Mouse (Mus musculus): ENCODE results near the gene Kdm4b. TPM values are rescaled to one million over a fixed set of nuclear protein-coding genes. Genes with fewer than 3 reads are reported as not detected.

Gene Kdm4b
- polyA plus RNA-seq, 1 experiment from 2014 or later = 75.1 TPM

GRCm38 (mm10) chr17:56356921-56357885, 31.3 kb downstream of the Kdm4b start:
- H3K4me2 ChIP-seq (replicated peaks) = no peak overlapping the region
- H3K9me3 ChIP-seq = no peaks in the 10 kb centered on the region
- 0 out of 2 replicates have a peak, but pooled peaks cover 5% of the 10 kb centered on the region for H3K4me1 ChIP-seq
- peaks cover 83% of the 10 kb centered on the region for H3K36me3 ChIP-seq
- 73% methylated on average over 9 of the region's 9 CpGs for WGBS
- no peak overlapping the region for H3K27ac ChIP-seq (replicated peaks)
- H3K27me3 ChIP-seq = no peaks in the 10 kb centered on the region
- H3K9ac ChIP-seq (replicated peaks) = no peak overlapping the region
- no peak overlapping the region for H3K4me3 ChIP-seq
- ATAC-seq (ENCODE audit: low FRiP score, low read depth) = peak; percentile 59

GRCm38 (mm10) chr17:56359183-56359725, 33.4 kb downstream of the Kdm4b start:
- H3K4me1 ChIP-seq = 0 out of 2 replicates have a peak, but pooled peaks cover 5% of the 10 kb centered on the region
- WGBS = 81% methylated on average over 3 of the region's 3 CpGs
- no peak for ATAC-seq (ENCODE audit: low FRiP score, low read depth)
- H3K9me3 ChIP-seq = no peaks in the 10 kb centered on the region
- no peaks in the 10 kb centered on the region for H3K27me3 ChIP-seq
- H3K36me3 ChIP-seq = peaks cover 82% of the 10 kb centered on the region
- no peak overlapping the region for H3K9ac ChIP-seq (replicated peaks)
- H3K4me3 ChIP-seq = no peak overlapping the region
- no peak overlapping the region for H3K4me2 ChIP-seq (replicated peaks)
- H3K27ac ChIP-seq (replicated peaks) = no peak overlapping the region

- Histone ChIP-seq H3K36me3 (peaks cover 78% of the 10 kb centered on the region), H3K9ac (replicated peaks) (no peak overlapping the region), H3K4me2 (replicated peaks) (no peak overlapping the region), H3K9me3 (no peaks in the 10 kb centered on the region), H3K4me3 (no peak overlapping the region), H3K27me3 (no peaks in the 10 kb centered on the region), H3K27ac (replicated peaks) (no peak overlapping the region), H3K4me1 (0 out of 2 replicates have a peak, but pooled peaks cover 5% of the 10 kb centered on the region)
- no peak for ATAC-seq (ENCODE audit: low FRiP score, low read depth)
- 90% methylated on average over 1 of the region's 1 CpGs for WGBS
Observed at GRCm38 (mm10) chr17:56359864-56360263, 34.0 kb downstream of the Kdm4b start.

GRCm38 (mm10) chr17:56360451-56360850, 34.6 kb downstream of the Kdm4b start:
- Histone ChIP-seq H3K9ac (replicated peaks) (no peak overlapping the region), H3K9me3 (no peaks in the 10 kb centered on the region), H3K36me3 (peaks cover 78% of the 10 kb centered on the region), H3K4me1 (0 out of 2 replicates have a peak, but pooled peaks cover 5% of the 10 kb centered on the region), H3K4me2 (replicated peaks) (no peak overlapping the region), H3K4me3 (no peak overlapping the region), H3K27ac (replicated peaks) (no peak overlapping the region), H3K27me3 (no peaks in the 10 kb centered on the region)
- WGBS = 74% methylated on average over 8 of the region's 8 CpGs
- ATAC-seq (ENCODE audit: low FRiP score, low read depth) = no peak

GRCm38 (mm10) chr17:56361542-56361941, 35.7 kb downstream of the Kdm4b start:
- Histone ChIP-seq H3K4me3 (no peak overlapping the region), H3K36me3 (peaks cover 73% of the 10 kb centered on the region), H3K27me3 (no peaks in the 10 kb centered on the region), H3K9me3 (no peaks in the 10 kb centered on the region), H3K27ac (replicated peaks) (0 out of 2 replicates have a peak overlapping the region, but pooled peaks have one; percentile 5), H3K4me1 (0 out of 2 replicates have a peak, but pooled peaks cover 11% of the 10 kb centered on the region), H3K9ac (replicated peaks) (no peak overlapping the region), H3K4me2 (replicated peaks) (no peak overlapping the region)
- no peak for ATAC-seq (ENCODE audit: low FRiP score, low read depth)
- 94% methylated on average over 2 of the region's 2 CpGs for WGBS

- Histone ChIP-seq H3K4me2 (replicated peaks) (no peak overlapping the region), H3K9ac (replicated peaks) (no peak overlapping the region), H3K27me3 (no peaks in the 10 kb centered on the region), H3K27ac (replicated peaks) (peak overlapping the region; percentile 25), H3K4me1 (peaks cover 6% of the 10 kb centered on the region; the same call in 1 of the 2 replicates), H3K9me3 (no peaks in the 10 kb centered on the region), H3K36me3 (peaks cover 86% of the 10 kb centered on the region), H3K4me3 (no peak overlapping the region)
- ATAC-seq (ENCODE audit: low FRiP score, low read depth) = no peak
- 83% methylated on average over 7 of the region's 7 CpGs for WGBS
Observed at GRCm38 (mm10) chr17:56365791-56366673, 40.2 kb downstream of the Kdm4b start.

GRCm38 (mm10) chr17:56368291-56368790, 42.5 kb downstream of the Kdm4b start:
- peaks cover 85% of the 10 kb centered on the region for H3K36me3 ChIP-seq
- no peak for ATAC-seq (ENCODE audit: low FRiP score, low read depth)
- no peak overlapping the region for H3K9ac ChIP-seq (replicated peaks)
- H3K4me2 ChIP-seq (replicated peaks) = no peak overlapping the region
- no peaks in the 10 kb centered on the region for H3K9me3 ChIP-seq
- no peaks in the 10 kb centered on the region for H3K27me3 ChIP-seq
- H3K4me3 ChIP-seq = no peak overlapping the region
- peaks cover 6% of the 10 kb centered on the region; the same call in 1 of the 2 replicates for H3K4me1 ChIP-seq
- no peak overlapping the region for H3K27ac ChIP-seq (replicated peaks)
- WGBS = 90% methylated on average over 6 of the region's 6 CpGs

- ATAC-seq (ENCODE audit: low FRiP score, low read depth) = no peak
- peaks cover 6% of the 10 kb centered on the region; the same call in 1 of the 2 replicates for H3K4me1 ChIP-seq
- no peak overlapping the region for H3K27ac ChIP-seq (replicated peaks)
- no peak overlapping the region for H3K4me3 ChIP-seq
- peaks cover 88% of the 10 kb centered on the region for H3K36me3 ChIP-seq
- no peaks in the 10 kb centered on the region for H3K27me3 ChIP-seq
- no peak overlapping the region for H3K9ac ChIP-seq (replicated peaks)
- H3K9me3 ChIP-seq = no peaks in the 10 kb centered on the region
- WGBS = 85% methylated on average over 3 of the region's 3 CpGs
- no peak overlapping the region for H3K4me2 ChIP-seq (replicated peaks)
Observed at GRCm38 (mm10) chr17:56370090-56370489, 44.2 kb downstream of the Kdm4b start.

GRCm38 (mm10) chr17:56371029-56371660, 45.3 kb downstream of the Kdm4b start:
- Histone ChIP-seq H3K9ac (replicated peaks) (no peak overlapping the region), H3K36me3 (peaks cover 90% of the 10 kb centered on the region), H3K4me2 (replicated peaks) (no peak overlapping the region), H3K9me3 (no peaks in the 10 kb centered on the region), H3K4me1 (no peaks in the 10 kb centered on the region; the same call in 1 of the 2 replicates), H3K4me3 (no peak overlapping the region), H3K27me3 (no peaks in the 10 kb centered on the region), H3K27ac (replicated peaks) (no peak overlapping the region)
- 85% methylated on average over 15 of the region's 15 CpGs for WGBS
- ATAC-seq (ENCODE audit: low FRiP score, low read depth) = no peak

- ATAC-seq (ENCODE audit: low FRiP score, low read depth) = no peak
- Histone ChIP-seq H3K9ac (replicated peaks) (no peak overlapping the region), H3K4me1 (no peaks in the 10 kb centered on the region; the same call in 1 of the 2 replicates), H3K27ac (replicated peaks) (no peak overlapping the region), H3K9me3 (no peaks in the 10 kb centered on the region), H3K27me3 (no peaks in the 10 kb centered on the region), H3K36me3 (peaks cover 93% of the 10 kb centered on the region), H3K4me3 (no peak overlapping the region), H3K4me2 (replicated peaks) (no peak overlapping the region)
- 77% methylated on average over 4 of the region's 4 CpGs for WGBS
Observed at GRCm38 (mm10) chr17:56372109-56372508, 46.2 kb downstream of the Kdm4b start.

Measured in midbrain, embryonic 12.5 days (tissue).